Mouse (Mus musculus): ENCODE results near the gene Smc1b.

The Smc1b gene

DNA sequence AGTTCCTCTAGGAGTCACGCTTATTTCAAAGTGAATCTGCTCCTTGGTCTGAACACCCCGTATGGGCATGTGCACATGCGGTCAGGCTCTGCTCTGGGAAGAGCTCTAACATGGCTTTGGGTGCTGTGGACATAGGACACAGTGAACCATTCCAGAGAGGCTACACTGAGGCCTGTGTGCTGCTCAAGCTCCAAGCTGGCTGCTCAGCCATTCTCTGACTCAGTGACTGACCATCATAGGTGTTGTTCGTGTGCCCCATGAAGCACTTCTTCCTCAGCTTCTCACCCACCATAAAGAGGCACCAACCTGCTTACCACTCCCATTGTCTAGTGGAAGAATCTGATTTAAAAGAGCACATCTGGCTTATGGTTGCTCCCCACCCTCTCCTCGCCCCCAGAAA, 12.5 kb upstream of the Smc1b start:
- ChIA-PET CTCF (interaction anchor here in 2 of 4 experiments (0.9 to 1.6 kb wide), 4 partner anchors 12 to 123 kb away, joined by 3 to 5 read pairs (median 3); partner anchors contain the start of gene Ribc2 (in 1 of the 2)), POLR2A (no interaction called here)

- ChIA-PET CTCF (interaction anchor here in 2 of 4 experiments (0.7 to 1.6 kb wide), 5 partner anchors 11 to 280 kb away, joined by 3 to 5 read pairs (median 3); partner anchors contain the start of gene Ribc2 (in 1 of the 2)), POLR2A (no interaction called here)
Measured at GRCm38 (mm10) chr15:85143747-85144146, 12.0 kb upstream of the Smc1b start.

- CTCF ChIA-PET: interaction anchor here in 2 of 4 experiments (0.6 to 1.6 kb wide), 3 partner anchors 115 to 380 kb away, joined by 3 to 5 read pairs (median 3); no protein-coding TSS in a partner anchor
- POLR2A ChIA-PET: no interaction called here
Measured at GRCm38 (mm10) chr15:85143161-85143560, 11.4 kb upstream of the Smc1b start.

DNA sequence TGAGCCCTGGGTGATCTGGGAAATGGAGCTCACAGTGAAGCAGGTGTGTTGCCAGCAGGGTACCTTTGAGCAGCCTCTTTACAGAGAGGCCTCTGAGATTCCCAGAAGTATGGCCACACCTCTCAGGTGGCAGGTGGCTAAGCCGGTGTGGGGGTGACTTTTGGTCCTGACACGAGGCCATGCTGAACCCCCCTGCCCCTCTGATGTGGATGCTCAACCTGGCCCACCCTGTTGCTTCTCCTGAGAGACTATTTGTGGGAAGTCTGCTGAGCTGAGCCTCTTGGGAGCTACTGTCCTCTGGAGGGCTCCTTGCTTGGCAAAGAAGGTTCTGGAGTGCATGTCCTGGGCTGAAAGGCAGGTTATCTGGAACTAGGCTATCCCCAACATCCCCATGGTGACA, 10.7 kb upstream of the Smc1b start:
- ChIA-PET POLR2A (no interaction called here), CTCF (interaction anchor here in 2 of 4 experiments (0.5 to 1.3 kb wide), 3 partner anchors 12 to 115 kb away, joined by 3 read pairs; no protein-coding TSS in a partner anchor)

GRCm38 (mm10) chr15:85141290-85141689, 9.5 kb upstream of the Smc1b start:
- CTCF ChIA-PET: interaction anchor here in 3 of 4 experiments (0.6 to 2.6 kb wide), 4 partner anchors 10 to 1081 kb away, joined by 3 to 7 read pairs (median 4); no protein-coding TSS in a partner anchor
- POLR2A ChIA-PET: no interaction called here

- ChIA-PET CTCF (interaction anchor here in 1 of 4 experiments (0.7 kb wide), 1 partner anchor 16 kb away, joined by 3 read pairs; no protein-coding TSS in a partner anchor), POLR2A (no interaction called here)
Measured at GRCm38 (mm10) chr15:85135143-85135542, 3.4 kb upstream of the Smc1b start.

DNA sequence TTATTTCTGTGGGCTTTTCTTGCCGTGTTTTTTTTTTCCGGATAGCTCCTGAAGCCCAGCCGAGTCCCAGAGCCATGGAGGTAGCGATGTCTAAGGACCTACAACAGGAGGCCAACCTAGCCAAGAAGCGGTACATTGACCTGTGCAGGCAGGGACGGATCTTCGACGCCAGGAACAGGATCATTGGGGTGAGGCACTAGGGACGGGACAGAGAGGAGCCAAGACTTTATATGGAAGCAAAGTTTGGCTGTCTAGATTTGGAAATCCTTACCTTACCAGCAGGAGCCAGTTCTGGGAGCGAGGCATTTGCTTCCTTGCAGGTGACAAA, 393 bp upstream of the Smc1b start:
- ChIA-PET CTCF (interaction anchor here (0.6 to 1.2 kb wide), 5 partner anchors 12 to 457 kb away, joined by 3 read pairs; no protein-coding TSS in a partner anchor), POLR2A (interaction anchor here in 2 of 4 experiments (0.6 to 1.9 kb wide), 7 partner anchors 8 to 404 kb away, joined by 3 to 4 read pairs (median 3); no protein-coding TSS in a partner anchor)

- ChIA-PET CTCF (interaction anchor here (0.6 to 1.5 kb wide), 6 partner anchors 8 to 327 kb away, joined by 3 to 5 read pairs (median 4); no protein-coding TSS in a partner anchor), POLR2A (interaction anchor here in 3 of 4 experiments (0.6 to 1.4 kb wide), 5 partner anchors 8 to 311 kb away, joined by 3 to 6 read pairs (median 3); partner anchors contain the start of gene Nup50 (in 1 of the 3))
Measured at GRCm38 (mm10) chr15:85085641-85086040, 46.1 kb downstream of the Smc1b start.

- CTCF ChIA-PET: interaction anchor here in 1 of 4 experiments (1.1 kb wide), 1 partner anchor 72 kb away, joined by 3 read pairs; no protein-coding TSS in a partner anchor
- POLR2A ChIA-PET: no interaction called here
Measured at GRCm38 (mm10) chr15:85072651-85073050, 59.1 kb downstream of the Smc1b start.

GRCm38 (mm10) chr15:85070561-85070960, 61.2 kb downstream of the Smc1b start:
- ChIA-PET CTCF (interaction anchor here (0.5 to 2.4 kb wide), 44 partner anchors 10 to 954 kb away, joined by 3 to 13 read pairs (median 4); partner anchors contain the start of gene Upk3a (in 1 of the 4)), POLR2A (interaction anchor here in 3 of 4 experiments (0.7 to 1.1 kb wide), 4 partner anchors 35 to 148 kb away, joined by 3 to 5 read pairs (median 3); partner anchors contain the start of genes 5031439G07Rik (in 1 of the 3) and Nup50 (in 1 of the 3))

DNA sequence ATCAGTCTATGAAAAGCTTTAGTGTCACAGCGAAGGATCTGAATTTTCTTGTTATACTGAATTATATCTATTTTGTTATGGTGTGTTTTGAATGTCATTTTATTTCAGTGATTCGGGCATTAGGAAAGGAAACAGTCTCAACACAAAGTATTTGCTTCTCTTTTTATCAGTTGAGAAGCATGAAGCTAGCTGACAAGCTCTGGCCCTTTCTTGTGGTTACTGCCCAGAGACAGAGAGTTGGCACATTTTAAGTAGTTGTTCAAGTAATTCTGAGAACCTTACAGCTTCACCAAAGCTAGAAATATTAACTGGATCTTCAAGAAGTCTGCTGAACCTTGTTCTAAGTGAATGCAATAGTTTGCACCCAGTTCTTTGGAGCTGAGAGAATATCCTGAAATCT, 68.3 kb downstream of the Smc1b start:
- POLR2A ChIA-PET: interaction anchor here in 1 of 4 experiments (0.9 to 1.6 kb wide), 3 partner anchors 9 to 21 kb away, joined by 3 to 5 read pairs (median 4); no protein-coding TSS in a partner anchor
- CTCF ChIA-PET: no interaction called here

- POLR2A ChIA-PET: no interaction called here
- CTCF ChIA-PET: interaction anchor here in 2 of 4 experiments (1.2 to 2.5 kb wide), 2 partner anchors 13 kb away, joined by 3 to 8 read pairs; no protein-coding TSS in a partner anchor
Measured at GRCm38 (mm10) chr15:85055186-85055585, 76.6 kb downstream of the Smc1b start.

DNA sequence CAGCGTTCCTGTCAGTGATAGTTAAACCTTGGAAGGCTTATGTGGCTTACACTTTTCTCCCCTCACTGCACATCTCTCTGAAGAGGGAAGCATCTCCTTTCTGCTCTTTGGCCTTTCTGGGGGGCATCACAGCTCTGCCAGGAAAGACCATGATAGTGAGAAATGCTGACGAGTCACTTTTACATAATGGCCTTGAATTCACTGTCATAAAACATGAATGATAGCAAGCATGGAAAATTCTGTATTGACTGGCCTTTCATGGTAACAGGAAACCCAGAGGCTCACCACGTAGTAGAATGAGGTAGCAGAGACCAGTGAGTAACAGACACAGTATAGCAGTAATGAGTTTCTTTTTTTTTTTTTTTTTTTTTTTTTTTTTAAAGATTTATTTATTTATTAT, 77.7 kb downstream of the Smc1b start:
- CTCF ChIA-PET: interaction anchor here in 2 of 4 experiments (0.6 to 1.4 kb wide), 3 partner anchors 12 to 891 kb away, joined by 3 read pairs; no protein-coding TSS in a partner anchor
- POLR2A ChIA-PET: interaction anchor here in 1 of 4 experiments (0.6 to 1.2 kb wide), 3 partner anchors 8 to 114 kb away, joined by 3 read pairs; no protein-coding TSS in a partner anchor

DNA sequence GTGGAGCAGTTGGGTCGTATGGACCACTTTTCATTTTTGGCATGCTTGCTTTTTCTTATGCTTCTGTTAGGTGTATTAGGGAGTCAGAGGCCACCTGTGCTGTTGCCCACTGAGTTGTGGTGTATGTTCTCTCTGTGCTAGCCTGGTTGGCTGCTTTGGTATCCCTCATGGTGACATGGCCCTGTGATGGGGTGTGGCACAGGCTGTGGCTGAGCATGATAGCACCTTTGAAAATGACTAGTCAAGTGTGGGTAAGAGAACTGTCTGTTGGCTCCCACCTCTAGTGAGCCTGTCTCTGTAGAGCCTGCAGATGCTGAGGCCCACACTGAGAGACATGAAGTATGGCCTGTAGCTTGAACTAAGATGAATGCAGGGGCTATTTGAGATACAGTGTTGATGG, 82.0 kb downstream of the Smc1b start:
- POLR2A ChIA-PET: no interaction called here
- CTCF ChIA-PET: interaction anchor here in 1 of 4 experiments (0.9 kb wide), 1 partner anchor 54 kb away, joined by 6 read pairs; no protein-coding TSS in a partner anchor

- POLR2A ChIA-PET: interaction anchor here in 1 of 4 experiments (0.8 kb wide), 1 partner anchor 9 kb away, joined by 3 read pairs; no protein-coding TSS in a partner anchor
Measured at GRCm38 (mm10) chr15:85047865-85048264, 83.9 kb downstream of the Smc1b start.

DNA sequence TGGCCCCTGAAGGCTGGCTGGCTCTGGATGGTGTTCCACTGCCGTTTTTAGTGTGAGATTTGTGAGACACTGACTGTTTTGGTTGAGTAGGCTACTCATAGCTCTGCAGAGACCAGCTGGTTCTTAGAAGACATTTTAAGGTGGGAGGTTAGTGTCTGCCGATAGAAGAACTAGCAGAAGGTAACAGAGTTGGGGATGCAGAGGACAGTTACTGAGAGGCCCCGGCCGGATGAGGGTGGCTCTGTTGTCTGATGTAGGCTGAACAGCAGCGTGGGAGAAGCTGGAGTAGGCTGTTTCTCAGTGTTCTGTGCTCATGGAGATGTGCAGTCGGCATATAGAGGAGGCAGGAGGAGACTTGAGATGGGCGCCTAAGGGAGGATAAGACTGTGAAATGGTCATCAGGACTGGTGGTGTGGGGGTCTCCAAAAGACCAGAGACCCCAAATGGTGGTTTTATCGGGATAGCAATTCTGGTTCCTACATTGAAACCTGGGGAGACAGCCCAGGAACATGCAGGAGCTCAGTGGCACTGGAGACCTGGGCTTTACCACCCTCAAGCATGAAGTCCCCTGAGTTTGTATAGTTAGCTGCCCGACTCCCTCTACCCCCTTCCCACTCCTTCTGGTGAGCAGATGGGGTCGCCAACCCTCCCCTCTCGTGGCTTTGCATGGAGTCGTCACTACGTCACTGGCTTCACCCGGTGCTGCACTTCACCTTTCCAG, 85.4 kb downstream of the Smc1b start:
- ChIA-PET CTCF (interaction anchor here in 1 of 4 experiments (1.2 kb wide), 1 partner anchor 46 kb away, joined by 3 read pairs; no protein-coding TSS in a partner anchor), POLR2A (interaction anchor here in 3 of 4 experiments (0.6 to 2.2 kb wide), 5 partner anchors 9 to 62 kb away, joined by 3 to 6 read pairs (median 4); no protein-coding TSS in a partner anchor)

More at GRCm38 (mm10) chr15:85047865-85048264, 83.9 kb downstream of the Smc1b start:
- CTCF ChIA-PET: interaction anchor here in 1 of 4 experiments (1.2 kb wide), 1 partner anchor 47 kb away, joined by 3 read pairs; no protein-coding TSS in a partner anchor

GRCm38 (mm10) chr15:85043761-85044160, 88.0 kb downstream of the Smc1b start:
- POLR2A ChIA-PET: interaction anchor here in 2 of 4 experiments (1.2 to 2.3 kb wide), 4 partner anchors 8 to 44 kb away, joined by 4 to 5 read pairs (median 5); no protein-coding TSS in a partner anchor
- CTCF ChIA-PET: interaction anchor here (0.5 to 2.4 kb wide), 6 partner anchors 27 to 285 kb away, joined by 3 to 12 read pairs (median 4); no protein-coding TSS in a partner anchor

DNA sequence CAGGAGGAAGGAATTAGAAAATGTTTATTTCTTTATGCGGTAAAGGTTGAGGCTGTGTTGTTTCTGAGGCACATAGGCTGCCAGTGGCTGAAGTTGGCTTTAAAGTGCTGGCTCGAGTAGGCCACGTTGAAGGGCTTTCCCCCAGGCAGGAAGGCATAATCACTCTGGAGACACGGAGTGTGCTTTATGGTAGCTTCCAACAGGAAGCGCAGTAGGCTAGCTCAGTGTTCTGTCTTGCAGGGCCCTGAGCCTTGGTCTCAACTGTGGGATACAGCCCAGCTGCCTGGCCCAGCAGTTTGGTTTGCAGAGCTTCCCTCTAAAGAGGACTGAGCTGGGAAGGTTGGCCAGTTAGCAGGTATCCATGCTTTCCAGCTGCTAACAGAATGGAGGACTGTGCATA, 88.6 kb downstream of the Smc1b start:
- ChIA-PET CTCF (interaction anchor here (0.6 to 2.4 kb wide), 28 partner anchors 12 to 341 kb away, joined by 3 to 22 read pairs (median 4); partner anchors contain the start of genes 5031439G07Rik (in 1 of the 4) and Upk3a (in 1 of the 4)), POLR2A (interaction anchor here in 3 of 4 experiments (0.6 to 2.3 kb wide), 17 partner anchors 9 to 120 kb away, joined by 3 to 6 read pairs (median 4); partner anchors contain the start of genes 5031439G07Rik (in 2 of the 3) and Nup50 (in 1 of the 3))
